Mouse (Mus musculus) frontal cortex, postnatal 25 days (tissue): ENCODE data around the gene Hsdl2.
"Not testable (repeated sequence)": the region's sequence is repeated elsewhere in the genome, so short reads cannot be mapped to it uniquely, and the experiment has no call there.

ENCODE experiments used
- DNase-seq, 2 experiments: peaks; one replicate each; pipeline ENCODE4 v3.0.0; 2022; ENCODE audit warnings: low spot score in 2 of 2

The Hsdl2 gene

DNA sequence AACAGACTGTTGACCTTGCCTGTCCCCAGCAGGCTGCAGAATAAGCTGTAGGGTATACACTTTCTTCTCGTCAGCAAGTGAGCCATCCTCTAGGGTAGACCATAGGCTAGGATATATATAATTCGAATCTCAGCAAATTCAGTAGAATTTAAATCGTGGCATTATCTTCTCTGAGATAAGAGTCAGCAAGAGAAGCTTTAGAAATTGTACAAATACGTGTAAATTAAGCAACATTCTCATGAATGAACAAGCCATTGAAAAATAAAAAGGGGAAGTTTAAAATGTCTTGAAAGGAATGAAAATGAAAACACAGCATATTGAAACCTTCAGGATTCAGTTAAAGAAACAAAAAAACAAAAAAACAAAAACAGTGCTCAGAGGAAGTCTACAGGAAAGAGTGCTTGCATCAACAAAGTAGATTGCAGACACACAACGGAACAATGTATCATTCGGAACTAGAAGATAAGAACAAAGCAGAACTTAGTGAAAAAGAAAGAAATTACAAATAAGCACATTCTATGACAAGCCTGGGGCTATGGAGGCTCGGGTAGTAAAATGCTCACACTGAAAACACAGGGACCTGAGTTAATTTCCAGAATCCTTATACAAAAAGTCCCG, 15.7 kb upstream of the Hsdl2 start:
- no peak for DNase-seq

DNA sequence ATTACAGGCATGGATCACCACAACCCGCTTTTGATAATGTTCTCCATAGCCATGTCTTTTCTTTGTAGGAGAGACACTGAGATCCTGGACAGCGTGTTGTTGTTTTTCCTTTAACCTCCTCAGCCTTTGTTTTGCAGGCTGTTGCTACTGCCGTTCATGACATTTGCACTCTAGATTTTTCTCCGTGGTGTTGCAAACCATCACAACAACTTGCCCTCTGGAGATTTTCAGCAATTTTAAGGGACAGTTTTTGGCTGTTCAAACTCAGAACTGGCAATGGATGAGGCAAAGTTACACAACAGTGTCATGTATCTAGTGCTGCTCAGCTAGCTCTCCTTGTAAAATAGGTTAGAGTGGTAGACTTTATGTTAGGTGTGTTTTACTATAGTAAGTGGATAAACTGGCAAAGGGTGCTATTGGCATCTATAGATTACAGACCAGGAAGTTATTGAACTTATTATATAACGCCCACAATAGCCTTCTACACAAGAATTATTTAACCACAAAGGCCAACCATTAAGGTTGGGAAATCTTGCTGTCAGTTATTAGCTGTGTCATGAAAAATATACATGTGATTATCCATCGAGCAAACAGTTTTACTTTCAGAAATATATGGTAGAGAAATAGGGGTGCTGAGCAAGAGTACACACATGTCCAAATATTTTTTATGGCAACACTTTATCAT, 13.6 kb upstream of the Hsdl2 start:
- DNase-seq: no peak

DNA sequence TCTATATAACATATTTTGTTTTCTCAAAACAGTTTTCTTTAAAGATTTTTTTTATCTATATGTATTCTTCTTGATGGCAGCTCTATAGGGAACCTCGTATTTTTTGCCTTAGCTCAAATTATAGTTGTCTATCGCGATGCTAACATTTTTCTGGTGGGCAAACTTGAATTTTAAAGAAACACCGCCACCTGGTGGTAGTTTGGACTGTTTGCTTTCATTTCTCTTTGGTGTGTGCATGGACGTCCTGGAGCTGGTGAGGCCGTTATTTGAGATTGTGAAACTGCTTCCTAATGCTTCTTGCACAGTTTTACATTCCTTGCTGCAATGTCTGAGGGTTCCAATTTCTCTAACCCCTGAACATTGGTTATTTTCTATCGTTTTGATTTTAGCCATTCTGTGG, 11.8 kb upstream of the Hsdl2 start:
- DNase-seq: peak; percentile 51 to 69

DNA sequence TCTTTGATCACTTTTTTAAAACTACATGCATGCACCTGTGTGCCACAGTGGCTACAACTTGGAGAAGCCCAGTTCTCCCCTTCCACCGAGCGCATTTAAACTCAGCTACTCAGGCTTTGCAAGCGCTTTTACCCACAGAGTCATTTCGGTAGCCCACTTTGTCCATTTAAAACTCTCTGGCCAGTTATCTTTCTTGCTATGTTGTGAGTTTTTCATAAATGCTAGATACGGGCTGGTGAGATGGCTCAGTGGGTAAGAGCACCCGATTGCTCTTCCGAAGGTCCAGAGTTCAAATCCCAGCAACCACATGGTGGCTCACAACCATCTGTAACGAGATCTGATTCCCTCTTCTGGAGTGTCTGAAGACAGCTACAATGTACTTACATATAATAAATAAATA, 10.8 kb upstream of the Hsdl2 start:
- not testable (repeated sequence) for DNase-seq

DNA sequence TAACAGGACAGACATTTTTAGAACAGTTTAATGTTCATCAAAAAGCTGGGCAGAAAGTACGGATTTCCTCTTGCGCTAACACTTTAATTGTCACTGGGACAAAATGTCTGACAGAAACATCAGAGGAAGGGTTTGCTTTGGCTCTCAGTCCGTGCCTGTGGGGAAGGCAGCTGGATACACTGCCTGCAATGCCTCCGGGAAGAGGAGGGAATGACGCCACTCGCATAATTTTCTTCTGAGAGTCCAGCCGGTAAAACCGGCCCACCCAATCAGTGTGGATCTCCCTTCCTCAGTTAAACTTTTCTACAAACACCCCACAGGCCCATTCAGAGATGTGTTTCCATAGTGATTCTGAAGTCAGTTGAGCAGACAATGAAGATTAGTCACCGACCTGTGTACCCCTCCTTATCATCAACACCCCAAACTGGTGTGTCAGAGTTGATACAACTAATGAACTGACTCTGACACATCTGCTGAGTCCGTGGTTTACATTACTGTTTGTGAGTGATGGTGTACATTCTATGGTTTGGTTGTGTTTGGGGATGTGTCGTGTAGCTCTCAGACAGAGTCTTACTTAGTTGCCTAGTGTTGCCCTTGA, 8.7 kb upstream of the Hsdl2 start:
- DNase-seq: no peak

DNA sequence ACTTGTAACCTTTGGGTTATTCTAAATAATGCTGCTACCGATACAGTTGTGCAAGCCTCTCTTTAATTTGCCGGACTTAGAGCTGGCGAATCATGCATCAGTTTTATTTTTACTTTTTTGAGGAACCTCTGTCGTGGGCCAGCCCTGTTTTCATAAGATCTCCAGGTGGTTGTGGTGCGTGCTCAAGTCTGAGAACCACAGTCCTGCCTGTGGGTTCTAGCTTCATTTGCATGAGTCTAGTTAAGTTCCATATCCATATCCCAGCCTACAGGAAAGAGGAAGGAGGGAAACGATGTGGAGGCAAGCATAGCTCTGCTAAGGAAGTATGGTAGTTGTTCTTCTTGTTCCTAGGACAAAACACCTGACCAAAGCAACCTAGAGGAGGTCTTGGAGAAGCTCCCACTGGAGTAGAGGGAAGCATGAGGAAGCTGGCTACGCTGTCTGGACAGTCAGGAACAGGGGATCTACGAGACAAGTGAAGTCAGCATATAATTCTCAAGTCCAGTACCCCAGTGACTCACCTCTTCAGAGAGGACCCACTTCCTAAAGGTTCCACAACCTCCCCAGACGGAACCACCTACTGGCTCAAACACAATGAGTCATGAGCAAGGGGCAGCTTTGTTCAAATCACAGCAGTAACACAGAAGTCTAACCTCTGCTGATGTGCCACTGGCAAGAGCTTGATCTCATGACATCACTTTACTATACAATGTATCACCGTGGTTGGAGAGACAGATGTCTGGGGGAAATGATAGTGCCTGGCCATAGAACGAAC, 6.0 kb upstream of the Hsdl2 start:
- DNase-seq: no peak

DNA sequence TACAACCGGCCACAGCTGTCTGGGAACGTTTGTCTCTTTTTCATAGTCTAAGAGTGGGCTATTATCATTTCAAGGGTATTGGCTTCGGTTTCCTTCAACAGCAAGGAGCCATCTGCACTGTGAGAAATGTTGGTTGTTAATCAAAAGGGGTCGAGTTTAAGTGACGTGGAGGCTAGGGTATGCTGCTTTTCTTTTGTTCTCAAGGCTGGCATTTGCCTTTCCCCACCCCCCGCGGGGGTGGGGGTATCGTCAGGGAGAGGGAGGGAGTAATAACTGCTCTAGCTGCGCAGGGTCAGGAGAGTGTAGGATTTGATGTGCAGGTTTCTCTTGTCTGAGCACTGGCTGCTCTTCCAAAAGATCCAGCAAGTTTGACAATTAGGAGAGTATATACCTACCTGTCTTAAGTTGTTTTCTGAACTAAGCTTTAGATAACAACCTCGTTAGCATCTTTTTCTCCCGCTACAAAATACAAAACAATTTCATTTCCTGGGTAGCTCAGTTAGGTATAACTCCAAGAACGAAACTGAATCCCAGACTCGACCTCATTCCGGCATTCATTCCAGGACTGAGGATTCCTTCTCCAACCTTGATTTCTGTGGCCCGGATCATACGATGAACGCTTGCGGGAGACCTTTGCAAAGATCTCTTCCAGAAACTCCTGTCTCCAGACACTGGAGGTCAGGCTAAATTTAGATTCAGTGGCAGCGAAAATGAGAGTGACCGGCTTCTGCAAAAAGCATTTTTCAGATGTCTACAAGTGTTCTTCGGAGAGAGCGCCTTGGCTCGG, 675 bp upstream of the Hsdl2 start:
- DNase-seq: no peak

DNA sequence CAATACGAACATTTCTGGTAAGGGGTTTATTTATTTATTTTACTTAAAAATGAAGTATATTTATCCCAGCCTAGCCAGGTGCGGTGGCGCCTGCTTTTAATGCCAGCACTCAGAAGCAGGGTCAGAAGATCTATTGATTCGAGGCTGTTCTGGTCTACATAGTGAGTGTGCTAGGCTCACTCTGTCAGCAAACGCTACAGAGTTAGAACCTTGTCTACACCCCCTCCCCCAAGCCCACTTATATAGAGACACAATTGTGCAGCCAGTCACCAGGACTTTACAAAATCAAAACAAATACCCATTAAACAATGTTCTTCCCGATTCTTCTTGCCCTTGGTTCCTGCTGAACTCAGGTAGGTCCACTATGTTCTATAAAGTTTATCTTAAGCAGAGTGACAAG, 823 bp downstream of the Hsdl2 start:
- DNase-seq: no peak

DNA sequence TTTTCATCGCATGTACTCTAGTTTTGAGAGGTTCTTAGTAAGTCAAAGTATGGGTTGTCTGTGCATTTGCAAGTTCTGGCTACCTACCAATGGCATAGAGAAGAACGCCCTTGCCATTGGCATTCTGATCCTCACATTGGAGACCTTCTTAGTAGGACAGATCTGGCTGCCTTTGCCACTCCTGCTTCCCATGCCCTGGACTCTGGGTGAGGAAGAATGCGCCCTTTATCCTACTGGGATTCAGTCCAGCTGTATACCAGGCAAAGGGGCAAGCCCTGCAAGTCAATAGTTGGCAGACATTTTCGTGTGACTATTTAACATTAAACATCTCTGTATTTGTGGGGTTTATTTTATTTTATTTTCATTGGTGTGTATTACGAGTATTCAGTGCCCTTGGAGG, 3.7 kb downstream of the Hsdl2 start:
- no peak for DNase-seq

DNA sequence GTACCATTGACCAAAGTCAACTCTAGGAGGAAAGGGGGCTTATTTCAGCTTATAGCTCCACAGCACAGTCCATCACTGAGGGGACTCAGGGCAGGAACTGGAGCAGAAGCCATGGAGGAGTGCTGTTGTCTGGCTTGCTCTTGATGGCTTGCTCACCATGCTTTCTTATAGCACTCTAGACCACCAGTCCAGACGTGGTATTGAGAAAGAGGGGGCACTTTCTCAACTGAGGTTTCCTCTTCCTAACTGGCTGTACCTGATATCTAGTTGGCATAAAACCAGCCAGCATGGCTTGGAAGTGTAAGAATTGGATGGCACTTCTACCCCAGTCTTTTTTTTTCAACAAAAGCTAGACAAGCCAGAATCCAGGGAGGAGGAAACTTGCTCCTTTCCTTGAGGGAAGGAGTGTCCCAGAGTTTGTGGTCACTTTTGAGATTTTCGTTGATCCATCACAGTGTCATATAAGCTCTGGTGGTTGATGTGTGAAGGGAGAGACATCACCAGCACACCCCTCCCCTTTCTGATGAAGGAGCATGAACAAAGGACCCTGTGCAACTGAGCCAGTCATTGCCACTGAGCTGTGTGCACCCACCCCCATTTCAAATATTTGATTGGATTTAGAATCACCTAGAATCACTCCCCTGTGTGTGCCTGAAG, 6.0 kb downstream of the Hsdl2 start:
- no peak for DNase-seq

DNA sequence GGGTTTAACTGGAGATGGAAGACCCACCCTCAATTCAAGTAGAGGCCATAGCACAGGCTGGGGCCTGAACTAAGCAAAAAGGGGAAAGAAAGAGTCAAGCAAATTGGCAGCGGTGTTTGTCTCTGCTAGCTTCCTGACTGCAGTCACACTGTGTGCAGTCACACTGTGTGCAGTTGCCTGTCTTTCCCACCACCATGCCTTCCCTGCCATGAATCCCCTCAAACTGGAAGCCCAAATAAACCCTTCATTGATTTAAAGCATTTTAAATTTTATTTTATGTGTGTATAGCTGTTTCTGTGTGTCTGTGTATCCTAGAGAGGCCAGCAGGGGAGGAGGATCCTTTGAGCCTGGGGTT, 6.5 kb downstream of the Hsdl2 start:
- no peak for DNase-seq

DNA sequence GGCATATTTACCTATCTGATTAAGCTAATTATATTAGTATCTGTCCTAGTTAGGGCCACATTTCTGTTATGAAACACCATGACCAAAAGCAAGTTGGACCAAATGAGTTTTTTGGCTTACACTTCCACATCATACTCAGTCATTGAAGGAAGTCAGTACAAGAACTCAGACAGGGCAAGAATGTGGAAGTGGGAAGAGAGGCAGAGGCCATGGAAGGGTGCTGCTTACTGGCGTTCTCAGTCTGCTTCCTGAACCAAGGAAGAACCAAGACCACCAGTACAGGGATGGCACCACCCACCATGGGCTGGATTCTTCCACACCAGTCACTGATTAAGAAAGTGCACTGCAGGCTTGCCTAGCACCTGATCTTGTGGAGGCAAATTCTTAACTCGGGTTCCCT, 13.3 kb downstream of the Hsdl2 start:
- DNase-seq: no peak

DNA sequence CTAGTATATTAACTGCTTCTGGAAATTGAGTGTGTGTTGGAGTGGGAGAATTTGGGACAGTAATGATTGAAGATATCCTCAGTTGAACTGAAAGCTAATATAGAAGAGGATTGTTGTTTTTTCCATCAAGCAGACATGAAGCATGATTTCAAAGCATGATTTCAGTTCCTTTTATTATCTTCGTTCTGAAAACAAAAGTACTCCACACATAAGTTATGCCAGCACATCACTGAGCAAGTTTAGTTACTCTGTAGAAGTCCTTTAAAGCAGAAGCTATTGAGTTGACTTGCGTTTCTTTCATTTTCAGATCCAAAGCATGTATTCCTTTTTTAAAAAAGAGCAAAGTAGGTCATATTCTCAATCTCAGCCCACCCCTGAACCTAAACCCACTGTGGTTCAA, 15.2 kb downstream of the Hsdl2 start:
- DNase-seq: no peak

DNA sequence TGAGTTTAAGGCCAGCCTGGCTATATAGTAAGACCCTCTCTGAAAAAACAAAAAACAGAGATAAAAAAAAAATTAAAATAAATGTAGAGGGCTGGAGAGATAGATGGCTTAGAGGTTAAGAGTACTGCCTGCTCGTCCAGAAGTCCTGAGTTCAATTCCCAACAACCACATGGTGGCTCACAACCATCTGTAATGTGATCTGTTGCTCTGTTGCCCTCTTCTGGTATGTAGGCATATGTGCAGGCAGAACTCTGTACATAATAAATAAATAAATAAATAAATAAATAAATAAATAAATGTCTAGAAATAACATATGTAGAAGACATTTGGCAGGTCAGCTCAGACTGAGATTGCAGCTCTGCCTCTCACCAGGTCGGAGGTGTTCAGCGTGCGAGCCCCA, 21.3 kb downstream of the Hsdl2 start:
- no peak for DNase-seq

DNA sequence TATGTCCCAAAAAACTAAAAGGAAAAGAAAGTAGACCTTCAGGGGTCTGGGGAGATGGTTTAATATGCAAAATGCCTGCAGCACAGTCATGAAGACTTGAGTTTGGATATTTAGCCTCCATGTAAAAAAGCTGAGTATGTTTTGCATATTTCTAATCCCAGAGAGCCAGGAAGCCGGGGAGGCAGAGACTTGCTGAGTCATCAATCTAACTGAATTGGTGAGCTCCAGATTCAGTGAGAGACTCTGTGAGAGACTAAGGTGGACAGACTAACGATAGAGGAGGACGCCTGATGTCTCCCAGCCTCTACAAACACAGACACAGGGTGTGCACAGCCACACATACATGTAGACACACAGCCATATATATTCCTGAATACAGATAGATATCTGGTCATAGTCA, 23.5 kb downstream of the Hsdl2 start:
- no peak for DNase-seq

DNA sequence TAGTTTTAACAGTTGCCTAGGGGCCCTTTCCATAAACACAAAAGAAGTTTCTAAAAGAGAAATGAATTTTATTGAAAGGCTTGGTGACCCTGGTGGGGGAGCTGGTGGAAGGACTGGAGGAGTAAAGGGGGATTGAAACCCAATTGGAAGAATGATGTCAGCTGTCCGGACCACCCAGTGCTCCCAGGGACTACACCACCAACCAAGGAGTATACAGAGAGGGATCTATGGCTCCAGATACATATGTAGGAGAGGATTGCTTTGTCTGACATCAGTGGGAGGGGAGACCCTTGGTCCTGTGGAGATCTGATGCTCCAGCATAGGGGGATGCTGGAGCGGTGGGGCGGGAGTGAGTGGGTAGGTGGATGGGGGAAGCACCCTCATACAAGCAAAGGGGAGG, 24.1 kb downstream of the Hsdl2 start:
- DNase-seq: no peak

DNA sequence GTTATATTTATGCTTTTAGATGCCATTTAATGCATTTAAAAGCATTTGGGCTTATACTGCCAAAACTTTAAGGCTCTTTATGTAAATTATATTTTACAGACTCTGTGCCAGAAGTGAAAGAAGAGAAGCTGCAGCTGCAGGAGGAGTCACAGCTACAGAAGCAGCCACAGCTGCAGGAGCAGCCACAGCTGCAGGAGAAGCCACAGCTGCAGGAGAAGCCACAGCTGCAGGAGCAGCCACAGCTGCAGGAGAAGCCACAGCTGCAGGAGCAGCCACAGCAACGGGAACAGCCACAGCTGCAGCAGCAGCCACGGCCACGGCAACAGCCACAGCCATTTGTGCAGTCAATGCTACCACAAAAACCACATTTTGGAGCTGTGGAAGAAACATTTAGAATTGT, 29.0 kb downstream of the Hsdl2 start:
- no peak for DNase-seq

DNA sequence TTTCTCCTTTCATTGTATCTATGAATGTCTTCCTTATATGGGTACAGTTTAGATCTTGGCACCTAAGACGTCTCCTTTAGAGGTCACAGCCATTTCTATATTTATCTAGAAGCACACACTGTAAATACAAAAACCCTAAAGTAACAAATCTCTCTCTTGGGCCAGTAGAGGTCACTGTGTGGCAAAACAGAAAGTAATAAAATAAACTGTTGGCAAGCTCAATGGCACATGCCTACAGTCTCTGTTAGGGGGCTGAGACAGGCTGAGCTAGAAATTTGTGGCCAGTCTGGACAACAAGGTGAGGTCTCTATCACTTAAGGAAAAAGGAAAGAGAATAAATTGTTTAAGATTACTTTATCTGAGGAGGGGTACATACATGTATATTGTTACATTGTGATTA, 33.6 kb downstream of the Hsdl2 start:
- no peak for DNase-seq

DNA sequence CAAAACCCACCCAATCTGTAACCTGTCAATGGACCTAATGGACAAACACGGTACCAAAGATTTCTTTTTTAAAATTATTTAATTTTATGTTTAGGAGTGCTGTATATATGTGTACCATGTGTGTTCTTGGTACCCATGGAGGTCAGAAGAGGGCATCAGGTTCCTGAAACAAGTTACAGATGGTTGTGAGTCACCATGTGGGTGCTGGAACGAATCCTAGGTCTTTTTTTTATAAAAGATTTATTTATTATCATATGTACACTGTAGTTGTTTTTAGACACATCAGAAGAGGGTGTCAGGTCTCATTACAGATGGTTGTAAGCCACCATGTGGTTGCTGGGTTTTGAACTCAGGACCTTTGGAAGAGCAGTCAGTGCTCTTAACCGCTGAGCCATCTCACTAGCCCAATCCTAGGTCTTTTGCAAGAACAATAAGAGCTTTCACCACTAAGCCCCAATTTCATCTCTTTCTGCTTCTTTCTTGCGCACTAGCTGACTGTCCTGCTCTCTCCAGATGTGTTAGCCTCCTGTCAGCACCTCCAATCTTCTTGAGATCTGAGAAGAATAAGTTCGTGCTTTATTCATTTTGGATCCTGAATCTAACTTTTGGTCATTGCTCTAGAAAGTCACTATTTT, 38.4 kb downstream of the Hsdl2 start:
- DNase-seq: no peak

DNA sequence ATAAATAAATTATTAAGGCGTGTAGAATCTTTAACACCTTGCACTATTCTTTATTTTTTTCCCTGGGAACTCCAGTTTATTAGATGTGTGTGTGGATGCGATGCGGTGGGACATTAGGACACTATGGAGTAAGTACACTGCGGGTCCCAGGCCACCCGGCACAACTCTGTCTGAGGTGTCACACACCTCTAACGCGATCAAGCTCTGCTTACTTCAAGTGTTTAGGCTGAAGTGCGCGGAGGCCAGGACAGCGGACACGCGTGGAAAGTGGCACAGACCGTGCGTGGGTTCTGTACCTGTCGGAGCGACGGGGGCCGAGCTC, 44.3 kb downstream of the Hsdl2 start:
- DNase-seq: peak in 1 of 2 experiments; percentile 6
